Mouse (Mus musculus) stomach, postnatal 0 days (tissue): ENCODE measurements around the gene Fam214a.

ENCODE experiments used
- CTCF ChIP-seq: IDR thresholded peaks from 2 replicates; pipeline ENCODE4 v1.5.1; 2016; ENCODE audit warnings: antibody characterized with exemption, low read depth, mild to moderate bottlenecking, moderate library complexity
- EP300 ChIP-seq: optimal IDR thresholded peaks from 2 replicates; pipeline ENCODE3; 2016; ENCODE audit warnings: antibody characterized with exemption

GRCm38 (mm10) chr9:75040566-75040965 lies 87.9 kb downstream of the Fam214a start:
- TF ChIP-seq EP300 (no peak), CTCF (no peak)
